Mouse (Mus musculus) spleen, postnatal 4 days (tissue): ENCODE measurements around the gene Akr1b8.
A peak's percentile ranks its signal among the peaks of the same experiment; 100 is the strongest.
"Not testable (repeated sequence)": the region's sequence is repeated elsewhere in the genome, so short reads cannot be mapped to it uniquely, and the experiment has no call there.

ENCODE experiments used
- DNase-seq, 2 experiments: peaks; one replicate each; pipeline ENCODE4 v3.0.0; 2022; ENCODE audit warnings: low spot score in 2 of 2

The Akr1b8 gene

GRCm38 (mm10) chr6:34353658-34354353, at the start of gene Akr1b8:
Akr1b8 (plus strand) TSS chr6:34354119.
- DNase-seq: no peak

GRCm38 (mm10) chr6:34304675-34305241, 49.2 kb upstream of the Akr1b8 start:
- DNase-seq: no peak

GRCm38 (mm10) chr6:34306797-34307196, 47.1 kb upstream of the Akr1b8 start:
- no peak for DNase-seq

- DNase-seq: no peak
Observed at GRCm38 (mm10) chr6:34309526-34309925, 44.4 kb upstream of the Akr1b8 start.

- DNase-seq: no peak
Observed at GRCm38 (mm10) chr6:34310023-34310595, 43.8 kb upstream of the Akr1b8 start.

- DNase-seq: no peak
Observed at GRCm38 (mm10) chr6:34313386-34313785, 40.5 kb upstream of the Akr1b8 start.

- no peak for DNase-seq
Observed at GRCm38 (mm10) chr6:34313921-34314320, 40.0 kb upstream of the Akr1b8 start.

- DNase-seq: peak; percentile 77 to 85
Observed at GRCm38 (mm10) chr6:34316854-34317771, 36.8 kb upstream of the Akr1b8 start, which contains the start of gene Akr1b3. Akr1b3 (minus strand) TSS chr6:34317478.

GRCm38 (mm10) chr6:34318172-34318571, 35.7 kb upstream of the Akr1b8 start:
- DNase-seq: no peak

GRCm38 (mm10) chr6:34318636-34319035, 35.3 kb upstream of the Akr1b8 start:
- DNase-seq: no peak

- no peak for DNase-seq
Observed at GRCm38 (mm10) chr6:34322121-34322520, 31.8 kb upstream of the Akr1b8 start.

- DNase-seq: no peak
Observed at GRCm38 (mm10) chr6:34331379-34331778, 22.5 kb upstream of the Akr1b8 start.

GRCm38 (mm10) chr6:34331804-34332203, 22.1 kb upstream of the Akr1b8 start:
- DNase-seq: not testable (repeated sequence)

GRCm38 (mm10) chr6:34334673-34335072, 19.2 kb upstream of the Akr1b8 start:
- DNase-seq: no peak

GRCm38 (mm10) chr6:34337799-34338198, 16.1 kb upstream of the Akr1b8 start:
- DNase-seq: no peak

- DNase-seq: no peak
Observed at GRCm38 (mm10) chr6:34341991-34342390, 11.9 kb upstream of the Akr1b8 start.

- no peak for DNase-seq
Observed at GRCm38 (mm10) chr6:34342476-34342875, 11.4 kb upstream of the Akr1b8 start.

GRCm38 (mm10) chr6:34343426-34343825, 10.5 kb upstream of the Akr1b8 start:
- no peak for DNase-seq

- DNase-seq: no peak
Observed at GRCm38 (mm10) chr6:34344135-34344850, 9.6 kb upstream of the Akr1b8 start.

GRCm38 (mm10) chr6:34344935-34345334, 9.0 kb upstream of the Akr1b8 start:
- DNase-seq: no peak
